Mouse (Mus musculus) kidney, postnatal 0 days (tissue): ENCODE measurements at regions not wholly inside any gene's neighbourhood (a gene's known extent, or its start where the extent isn't known, plus 50 kb on each side); places are given as distances from the start of the nearest gene placed in this dataset.

ENCODE experiments used
- ATAC-seq: fragments of 200-750 bp; cut with Nextera tagmentation; replicated peaks from 2 replicates; pipeline ENCODE4 v1.8.0; 2017; ENCODE audit warnings: low read depth, moderate number of reproducible peaks, moderate TSS enrichment, moderate library complexity; ENCODE audit not compliant: low FRiP score
- DNase-seq: peaks from one replicate; pipeline ENCODE4 v3.0.0-alpha.2; 2016; ENCODE audit warnings: low spot score
- H3K27ac ChIP-seq: fragments of 300-500 bp; sonication (generic); 2 replicates; pipeline ENCODE4 v1.5.1; 2014; ENCODE audit warnings: mild to moderate bottlenecking
- H3K27me3 ChIP-seq: fragments of 300-500 bp; sonication (generic); 2 replicates; pipeline ENCODE4 v1.6.1; 2014; ENCODE audit warnings: low read length, mixed read lengths; ENCODE audit not compliant: insufficient read depth
- H3K36me3 ChIP-seq: fragments of 300-500 bp; sonication (generic); 2 replicates; pipeline ENCODE4 v1.6.1; 2014; ENCODE audit warnings: low read length, mixed read lengths; ENCODE audit not compliant: insufficient read depth
- H3K4me1 ChIP-seq: fragments of 300-500 bp; sonication (generic); replicated peaks from 2 replicates; pipeline ENCODE4 v1.6.1; 2014; ENCODE audit warnings: antibody characterized with exemption, low read length, mixed read lengths; ENCODE audit not compliant: insufficient read depth
- H3K4me2 ChIP-seq: fragments of 300-500 bp; sonication (generic); 2 replicates; pipeline ENCODE4 v1.6.1; 2014; ENCODE audit warnings: mild to moderate bottlenecking, low read length, moderate library complexity, mixed read lengths
- H3K4me3 ChIP-seq: fragments of 300-500 bp; sonication (generic); replicated peaks from 2 replicates; pipeline ENCODE4 v1.5.1; 2014; ENCODE audit warnings: low read depth, low read length
- H3K9ac ChIP-seq: fragments of 300-500 bp; sonication (generic); 2 replicates; pipeline ENCODE4 v1.6.1; 2014; ENCODE audit warnings: low read depth, low read length
- H3K9me3 ChIP-seq: fragments of 300-500 bp; sonication (generic); replicated peaks from 2 replicates; pipeline ENCODE4 v1.6.1; 2016; ENCODE audit warnings: low read length, inconsistent platforms, mixed read lengths
- CTCF ChIP-seq: IDR thresholded peaks from 2 replicates; pipeline ENCODE4 v1.5.1; 2016; ENCODE audit warnings: antibody characterized with exemption, low read depth, mild to moderate bottlenecking, moderate library complexity
- WGBS: fragments of 180-500 bp; shearing (Covaris S2); extraction: QIAGEN DNeasy Blood & Tissue Kit; methylation state at CpG from one replicate; pipeline ENCODE4 v1.1.7; 2014; 5-methylcytosine and 5-hydroxymethylcytosine counted together

DNA sequence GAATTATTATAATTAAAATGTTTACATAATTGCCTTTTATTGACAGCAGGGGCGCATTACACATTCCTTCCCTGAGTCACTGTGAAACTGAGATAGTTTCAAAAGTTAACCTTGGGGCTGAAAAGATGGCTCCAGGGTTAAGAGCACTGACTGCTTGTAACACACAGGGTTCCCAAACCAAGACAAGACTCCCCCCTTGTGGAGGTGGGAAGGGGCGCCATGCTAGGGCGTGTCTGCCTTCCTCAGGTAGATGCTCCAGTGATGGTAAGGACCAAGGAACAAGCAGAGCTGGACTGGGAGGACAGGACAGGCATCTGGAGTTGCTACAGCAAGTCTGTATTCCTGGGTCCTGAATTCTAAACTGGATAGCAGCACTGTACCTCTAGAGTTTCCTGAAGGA lies 351.9 kb downstream of the Tbc1d22a start:
- no peaks in the 10 kb centered on the region for H3K9me3 ChIP-seq
- H3K4me3 ChIP-seq, result no peak overlapping the region
- peak; percentile 47; the same call in 1 of the 2 replicates for TF ChIP-seq CTCF
- no peaks in the 10 kb centered on the region for H3K4me1 ChIP-seq
- ATAC-seq (no peak), DNase-seq (no peak)
- H3K9ac ChIP-seq, result no peak overlapping the region
- H3K27ac ChIP-seq, result no peak overlapping the region
- WGBS, result 68% methylated on average over 3 of the region's 3 CpGs
- no peaks in the 10 kb centered on the region for H3K27me3 ChIP-seq
- H3K36me3 ChIP-seq, result no peaks in the 10 kb centered on the region
- no peak overlapping the region for H3K4me2 ChIP-seq

DNA sequence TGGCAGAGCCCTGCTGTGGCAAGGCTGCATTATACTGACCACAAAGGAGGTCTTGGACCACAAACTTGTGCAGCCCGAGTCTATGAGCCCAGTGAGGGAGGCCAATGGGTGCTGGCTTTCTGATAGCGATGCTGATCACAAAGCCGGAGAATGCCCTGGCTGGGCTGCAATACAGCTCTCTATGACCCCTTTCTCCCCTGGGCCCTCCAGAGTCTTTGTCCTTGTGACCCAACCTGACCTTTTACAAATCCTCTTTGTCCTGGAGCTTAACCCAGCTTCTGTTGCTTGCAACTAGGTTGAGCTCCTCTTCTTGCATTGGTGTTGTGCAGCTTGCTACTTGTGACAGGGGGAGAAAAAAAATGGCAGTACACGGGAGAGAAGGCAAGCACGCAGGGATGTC lies 360.1 kb downstream of the Tbc1d22a start:
- TF ChIP-seq CTCF, result no peak
- H3K9ac ChIP-seq, result no peak overlapping the region
- H3K9me3 ChIP-seq, result no peaks in the 10 kb centered on the region
- H3K4me2 ChIP-seq, result no peak overlapping the region
- WGBS, result 70% methylated on average over 5 of the region's 5 CpGs
- no peaks in the 10 kb centered on the region for H3K4me1 ChIP-seq
- no peak overlapping the region for H3K27ac ChIP-seq
- H3K4me3 ChIP-seq, result no peak overlapping the region
- H3K36me3 ChIP-seq, result no peaks in the 10 kb centered on the region
- DNase-seq (no peak), ATAC-seq (no peak)
- H3K27me3 ChIP-seq, result no peaks in the 10 kb centered on the region

DNA sequence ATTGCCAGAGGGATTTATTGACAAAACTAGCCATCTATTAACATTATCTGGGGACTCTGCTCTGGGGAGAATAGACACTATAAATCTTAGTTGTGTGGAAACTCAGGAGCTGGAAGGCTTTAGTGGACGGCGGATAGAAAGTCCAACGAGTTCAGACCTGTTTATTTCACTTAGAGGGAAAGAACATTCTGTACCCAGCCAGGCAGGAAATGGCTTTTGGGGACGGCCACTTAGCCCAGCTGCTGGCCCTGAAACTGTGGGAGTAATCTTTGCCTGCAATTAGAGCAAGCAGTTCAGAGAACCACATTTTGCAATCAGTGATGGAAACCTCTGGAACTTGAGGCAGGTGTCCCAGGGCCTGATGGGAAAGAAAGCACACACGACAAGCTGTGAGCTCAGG lies 362.4 kb downstream of the Tbc1d22a start:
- Histone ChIP-seq H3K36me3 (no peaks in the 10 kb centered on the region), H3K4me3 (no peak overlapping the region), H3K9ac (no peak overlapping the region), H3K9me3 (no peaks in the 10 kb centered on the region), H3K4me2 (no peak overlapping the region), H3K27me3 (no peaks in the 10 kb centered on the region), H3K27ac (no peak overlapping the region), H3K4me1 (no peaks in the 10 kb centered on the region)
- DNase-seq, result peak; percentile 63
- WGBS, result 17% methylated on average over 5 of the region's 5 CpGs
- no peak for TF ChIP-seq CTCF
- ATAC-seq, result no peak

DNA sequence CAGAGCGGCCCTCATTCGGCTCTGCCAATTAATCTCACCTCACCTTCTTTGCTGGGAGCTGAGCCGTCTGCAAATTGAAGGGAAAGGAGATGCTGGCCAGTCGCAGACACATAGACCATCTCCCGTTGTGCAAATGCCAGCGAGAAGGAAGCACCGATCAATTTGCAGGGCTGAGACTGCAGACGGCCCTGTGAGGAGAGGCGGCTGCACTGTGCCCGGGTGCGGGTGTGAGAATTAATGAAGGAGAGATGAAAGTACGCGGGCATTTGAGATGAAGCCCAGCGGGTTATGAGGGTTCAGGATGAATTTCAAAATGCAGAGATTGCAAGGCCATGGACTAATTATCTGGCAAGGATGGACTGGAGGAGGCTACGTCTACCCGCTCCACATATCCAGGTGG lies 364.4 kb downstream of the Tbc1d22a start:
- DNase-seq, result no peak

GRCm38 (mm10) chr15:86582240-86583090 lies 368.2 kb downstream of the Tbc1d22a start:
- no peak for TF ChIP-seq CTCF
- no peak overlapping the region for H3K9ac ChIP-seq
- no peaks in the 10 kb centered on the region for H3K9me3 ChIP-seq
- H3K4me1 ChIP-seq, result no peaks in the 10 kb centered on the region
- DNase-seq (no peak), ATAC-seq (no peak)
- WGBS, result 78% methylated on average over 7 of the region's 7 CpGs
- H3K27ac ChIP-seq, result no peak overlapping the region
- no peak overlapping the region for H3K4me3 ChIP-seq
- no peak overlapping the region for H3K4me2 ChIP-seq
- no peaks in the 10 kb centered on the region for H3K36me3 ChIP-seq
- H3K27me3 ChIP-seq, result no peaks in the 10 kb centered on the region

More for the DNA sequence above, 364.4 kb downstream of the Tbc1d22a start:
- H3K4me3 ChIP-seq, result no peak overlapping the region
- H3K4me1 ChIP-seq, result no peaks in the 10 kb centered on the region
- H3K27me3 ChIP-seq, result no peaks in the 10 kb centered on the region
- H3K9me3 ChIP-seq, result no peaks in the 10 kb centered on the region
- no peak overlapping the region for H3K4me2 ChIP-seq
- ATAC-seq, result no peak
- H3K36me3 ChIP-seq, result no peaks in the 10 kb centered on the region
- H3K27ac ChIP-seq, result no peak overlapping the region
- H3K9ac ChIP-seq, result no peak overlapping the region
- WGBS, result 88% methylated on average over 16 of the region's 16 CpGs
- TF ChIP-seq CTCF, result no peak

DNA sequence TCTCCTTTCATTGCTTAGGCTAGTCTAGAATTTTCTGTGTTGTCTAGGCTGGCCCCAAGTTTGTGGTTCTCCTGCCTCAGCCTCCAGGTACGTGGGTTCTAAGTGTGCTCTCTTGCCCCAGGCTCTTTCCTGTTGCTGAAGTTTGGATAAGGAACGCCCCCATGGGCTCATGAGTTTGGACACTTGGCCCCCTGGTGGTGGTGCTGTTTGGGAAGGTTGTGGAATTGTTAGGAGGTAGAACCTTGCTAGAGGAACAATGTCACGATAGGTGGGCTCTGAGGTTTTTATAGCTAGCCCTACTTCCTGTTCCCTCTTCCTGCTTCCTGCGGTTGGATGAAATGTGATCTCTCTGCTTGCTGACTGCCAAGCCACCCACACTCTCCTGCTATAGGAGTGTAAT lies 371.5 kb downstream of the Tbc1d22a start:
- TF ChIP-seq CTCF, result peak; percentile 13; the same call in 1 of the 2 replicates
- no peaks in the 10 kb centered on the region for H3K9me3 ChIP-seq
- 61% methylated on average over 4 of the region's 4 CpGs for WGBS

More for the DNA sequence above, 371.5 kb downstream of the Tbc1d22a start:
- no peak for DNase-seq
- Histone ChIP-seq H3K36me3 (no peaks in the 10 kb centered on the region), H3K4me2 (no peak overlapping the region), H3K27ac (no peak overlapping the region), H3K27me3 (no peaks in the 10 kb centered on the region), H3K4me3 (no peak overlapping the region), H3K4me1 (no peaks in the 10 kb centered on the region), H3K9ac (no peak overlapping the region)
- ATAC-seq, result no peak
